Mouse (Mus musculus) megakaryocyte, embryonic 14.5 days (primary cell): ENCODE measurements around the gene Hoxa3.

ENCODE experiments used
- FLI1 ChIP-seq: IDR thresholded peaks from 2 replicates; pipeline ENCODE4 v1.6.1; 2012; ENCODE audit warnings: low read length, inconsistent platforms, mixed read lengths
- GATA1 ChIP-seq: IDR thresholded peaks from 3 replicates; pipeline ENCODE4 v1.6.1; 2012; ENCODE audit warnings: mixed read lengths, low read length, inconsistent platforms, borderline replicate concordance

- TF ChIP-seq GATA1: no peak
- TF ChIP-seq FLI1: no peak
Observed at GRCm38 (mm10) chr6:52158276-52159051, 54.7 kb downstream of the Hoxa3 start, which contains the start of gene Hoxa1.
